Mouse (Mus musculus) embryonic facial prominence, embryonic 15.5 days (tissue): Measurements from ENCODE around the gene Tfap4. TPM values are rescaled to one million over a fixed set of nuclear protein-coding genes. Genes with fewer than 3 reads are reported as not detected.

ENCODE experiments used
- polyA plus RNA-seq: library from polyadenylated mRNA; unstranded; fragments of >200 nt; fragmentation: Nextera tagmentation; extraction: Ambion mirVana; gene quantifications from 2 replicates; pipeline ENCODE4 v1.2.1, GENCODE M21; 2015

Tfap4 gene
- polyA plus RNA-seq, 1 experiment from 2014 or later = 23.6 TPM

Other genes with a start within 250 kb of the Tfap4 start
- 2.0 and 2.2 TPM in 2 replicates for gene Adcy9, start 139.4 kb downstream of the Tfap4 start, polyA plus RNA-seq
- gene Srl, start 18.0 kb downstream of the Tfap4 start, polyA plus RNA-seq = 42.1 and 52.8 TPM in 2 replicates
- gene Glis2, start 34.9 kb upstream of the Tfap4 start, polyA plus RNA-seq = 33.2 and 33.4 TPM in 2 replicates
- gene Pam16, start 65.1 kb upstream of the Tfap4 start, polyA plus RNA-seq = 83.4 and 107 TPM in 2 replicates
- 33.7 and 36.8 TPM in 2 replicates for gene Vasn, start 80.1 kb upstream of the Tfap4 start, polyA plus RNA-seq
- gene Dnaja3, start 80.1 kb upstream of the Tfap4 start, polyA plus RNA-seq = 61.2 and 62.6 TPM in 2 replicates
- 17.2 and 21.4 TPM in 2 replicates for gene Coro7, start 119.9 kb upstream of the Tfap4 start, polyA plus RNA-seq
- 51.3 and 52.5 TPM in 2 replicates for gene Nmral1, start 159.5 kb upstream of the Tfap4 start, polyA plus RNA-seq
- gene Hmox2, start 166.5 kb upstream of the Tfap4 start, polyA plus RNA-seq = 100 and 101 TPM in 2 replicates
- 90.6 and 96.6 TPM in 2 replicates for gene Cdip1, start 230.4 kb upstream of the Tfap4 start, polyA plus RNA-seq